Mouse (Mus musculus) CD4-positive naive resting alpha-beta T cell, adult 76 days (primary cell): ENCODE data around the gene Tmem235. TPM values are rescaled to one million over a fixed set of nuclear protein-coding genes. Genes with fewer than 3 reads are reported as not detected.

Experiments
- total RNA-seq: library from RNA; stranded (reverse); gene quantifications from one replicate; pipeline ENCODE4 v1.2.4, GENCODE M21; 2023

Tmem235 gene
- total RNA-seq: not detected

GRCm38 (mm10) chr11:117860601-117861000, at the start of gene Tmem235:
Gene Tmem235, plus strand, starts transcription at chr11:117860752.

GRCm38 (mm10) chr11:117825333-117826101, 35.0 kb upstream of the Tmem235 start, which contains the start of the genes Afmid and Tk1:
Gene Afmid, plus strand, starts transcription at chr11:117825924.
Gene Tk1, minus strand, starts transcription at chr11:117826092.

GRCm38 (mm10) chr11:117848985-117849671, 11.4 kb upstream of the Tmem235 start, which contains the start of gene Birc5:
Gene Birc5, plus strand, starts transcription at chr11:117849251.

GRCm38 (mm10) chr11:117872861-117873608, 12.5 kb downstream of the Tmem235 start, which contains the start of gene Tha1:
Gene Tha1, minus strand, starts transcription at chr11:117873481.

Other genes starting within 250 kb of the Tmem235 start
- 85.0 TPM for gene Tnrc6c, start 206.5 kb upstream of the Tmem235 start, total RNA-seq
- gene Tmc8, start 78.7 kb upstream of the Tmem235 start, total RNA-seq: 81.6 TPM
- 226 TPM for gene Tmc6, start 78.6 kb upstream of the Tmem235 start, total RNA-seq
- not detected for gene 6030468B19Rik, start 63.1 kb upstream of the Tmem235 start, total RNA-seq
- gene Gm20708, start 51.1 kb upstream of the Tmem235 start, total RNA-seq: 3.6 TPM
- gene Syngr2, start 51.1 kb upstream of the Tmem235 start, total RNA-seq: 57.1 TPM
- 14.5 TPM for gene Afmid, start 34.8 kb upstream of the Tmem235 start, total RNA-seq
- gene Tk1, start 34.7 kb upstream of the Tmem235 start, total RNA-seq: 4.1 TPM
- 0.79 TPM for gene Birc5, start 11.5 kb upstream of the Tmem235 start, total RNA-seq
- 9.3 TPM for gene Tha1, start 12.7 kb downstream of the Tmem235 start, total RNA-seq
- 111 TPM for gene Socs3, start 109.3 kb downstream of the Tmem235 start, total RNA-seq
- 50.2 TPM for gene Pgs1, start 125.5 kb downstream of the Tmem235 start, total RNA-seq